Mouse (Mus musculus) limb, embryonic 12.5 days (tissue): ENCODE results near the gene Smap1. TPM values are rescaled to one million over a fixed set of nuclear protein-coding genes. Genes with fewer than 3 reads are reported as not detected.
"Not testable (repeated sequence)": the region's sequence is repeated elsewhere in the genome, so short reads cannot be mapped to it uniquely, and the experiment has no call there.

Experiments used
- ATAC-seq: fragments of 200-750 bp; cut with Nextera tagmentation; 2 replicates; pipeline ENCODE4 v1.8.0; 2017; ENCODE audit warnings: low read depth, moderate TSS enrichment; ENCODE audit not compliant: insufficient number of reproducible peaks, insufficient read depth, low FRiP score, low TSS enrichment
- H3K27ac ChIP-seq: fragments of 300-500 bp; sonication (generic); 2 replicates; pipeline ENCODE4 v1.5.1; 2016; ENCODE audit warnings: mild to moderate bottlenecking, moderate library complexity
- H3K27me3 ChIP-seq: fragments of 300-500 bp; sonication (generic); 2 replicates; pipeline ENCODE4 v1.6.1; 2016; ENCODE audit warnings: mild to moderate bottlenecking, moderate library complexity
- H3K36me3 ChIP-seq: fragments of 300-500 bp; sonication (generic); 2 replicates; pipeline ENCODE4 v1.6.1; 2016; ENCODE audit warnings: mild to moderate bottlenecking, moderate library complexity
- H3K4me1 ChIP-seq: fragments of 300-500 bp; sonication (generic); replicated peaks from 2 replicates; pipeline ENCODE4 v1.6.1; 2016
- H3K4me2 ChIP-seq: fragments of 300-500 bp; sonication (generic); 2 replicates; pipeline ENCODE4 v1.6.1; 2016; ENCODE audit warnings: mild to moderate bottlenecking, moderate library complexity
- H3K4me3 ChIP-seq: fragments of 300-500 bp; sonication (generic); replicated peaks from 2 replicates; pipeline ENCODE4 v1.5.1; 2016; ENCODE audit warnings: mild to moderate bottlenecking
- H3K9ac ChIP-seq: fragments of 300-500 bp; sonication (generic); replicated peaks from 2 replicates; pipeline ENCODE4 v1.6.1; 2016; ENCODE audit warnings: mild to moderate bottlenecking, moderate library complexity
- H3K9me3 ChIP-seq: fragments of 300-500 bp; sonication (generic); 2 replicates; pipeline ENCODE4 v1.6.1; 2016; ENCODE audit warnings: mild to moderate bottlenecking, moderate library complexity
- WGBS: fragments of 180-500 bp; shearing (Covaris S2); methylation state at CpG from one replicate; pipeline ENCODE4 v1.1.7; 2016; 5-methylcytosine and 5-hydroxymethylcytosine counted together
- polyA plus RNA-seq: library from polyadenylated mRNA; unstranded; fragments of >200 nt; fragmentation: Nextera tagmentation; extraction: Ambion mirVana; gene quantifications from 2 replicates; pipeline ENCODE4 v1.2.1, GENCODE M21; 2016

Gene Smap1
- polyA plus RNA-seq, result 42.8 and 46.3 TPM in 2 replicates

DNA sequence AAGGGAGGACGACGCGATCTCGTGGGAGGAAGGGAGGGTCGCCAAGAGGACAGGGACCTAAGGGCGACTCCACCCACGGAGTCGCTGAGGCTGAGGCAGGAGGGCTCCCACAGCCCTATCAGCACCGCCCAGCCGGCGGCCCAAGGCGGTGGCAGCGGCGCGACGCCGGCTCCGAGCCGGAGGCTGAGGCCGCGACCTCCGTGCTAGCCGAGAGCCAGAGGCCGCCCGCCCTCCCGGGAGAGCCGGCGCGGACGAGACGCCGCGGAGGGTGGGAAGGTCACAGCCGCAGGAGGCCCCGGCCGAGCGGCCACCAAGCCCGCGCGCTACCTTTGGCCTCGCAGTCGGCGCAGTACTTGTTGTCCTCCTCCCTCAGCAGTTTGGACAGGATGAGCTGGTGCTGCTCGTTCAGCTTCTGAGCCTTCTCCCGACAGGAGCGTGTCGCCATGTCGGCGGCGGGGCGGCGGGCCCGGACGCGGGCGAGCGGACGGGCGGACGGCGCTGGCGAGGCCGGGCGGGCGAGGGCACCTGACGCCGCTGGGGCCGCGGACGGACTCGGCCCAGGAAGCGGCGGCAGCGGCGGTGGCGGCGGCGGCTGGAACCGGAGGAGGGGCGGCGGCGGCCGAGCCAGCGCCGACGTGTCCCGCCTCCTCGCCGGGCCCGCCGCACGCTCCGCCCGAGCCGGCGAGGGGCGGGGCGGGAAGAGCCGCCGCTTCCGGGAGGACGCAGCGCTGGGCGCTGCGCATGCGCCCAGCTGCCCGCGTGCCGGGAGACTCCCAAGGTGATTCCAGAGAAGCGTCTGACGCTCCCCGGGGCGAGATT lies at the start of gene Smap1:
Smap1 (minus strand) TSS at position 607 of the 819 bp plus-strand sequence.
- WGBS, result under 1% methylated on average over 83 of the region's 113 CpGs
- Histone ChIP-seq H3K27ac (peak within 1 kb of the TSS; percentile 91), H3K9me3 (peaks cover 7% of the 10 kb centered on the region), H3K4me2 (peak within 1 kb of the TSS; percentile 68), H3K27me3 (no peaks in the 10 kb centered on the region), H3K4me1 (peaks cover 17% of the 10 kb centered on the region; the same call in 1 of the 2 replicates), H3K9ac (peak within 1 kb of the TSS; percentile 89), H3K36me3 (no peaks in the 10 kb centered on the region), H3K4me3 (peak within 1 kb of the TSS; percentile 88)
- ATAC-seq, result peak; percentile 82

DNA sequence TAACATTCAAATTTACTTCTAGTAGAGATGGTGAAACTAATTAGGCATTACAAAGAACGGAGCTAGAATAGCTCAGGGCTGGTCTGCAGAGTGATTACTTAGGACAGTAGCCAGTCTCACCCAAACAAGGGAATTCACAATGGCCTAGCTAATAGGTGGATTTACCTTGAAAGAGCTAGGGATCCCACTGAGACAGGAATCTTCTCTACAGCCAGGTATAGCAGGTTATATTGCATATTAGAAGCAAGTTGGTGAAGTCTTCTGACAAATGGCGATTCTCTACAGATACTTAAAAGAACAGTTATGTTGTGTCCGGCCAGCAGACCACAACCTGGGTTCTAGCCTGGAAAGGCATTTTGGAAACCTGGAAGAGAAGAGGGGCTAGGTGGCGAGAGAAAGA lies 49.0 kb upstream of the Smap1 start:
- H3K9me3 ChIP-seq, H3K4me2 ChIP-seq, H3K4me3 ChIP-seq, H3K27ac ChIP-seq, H3K9ac ChIP-seq, H3K27me3 ChIP-seq, H3K36me3 ChIP-seq, H3K4me1 ChIP-seq, ATAC-seq: not testable (repeated sequence)
- 91% methylated on average over 4 of the region's 4 CpGs for WGBS

DNA sequence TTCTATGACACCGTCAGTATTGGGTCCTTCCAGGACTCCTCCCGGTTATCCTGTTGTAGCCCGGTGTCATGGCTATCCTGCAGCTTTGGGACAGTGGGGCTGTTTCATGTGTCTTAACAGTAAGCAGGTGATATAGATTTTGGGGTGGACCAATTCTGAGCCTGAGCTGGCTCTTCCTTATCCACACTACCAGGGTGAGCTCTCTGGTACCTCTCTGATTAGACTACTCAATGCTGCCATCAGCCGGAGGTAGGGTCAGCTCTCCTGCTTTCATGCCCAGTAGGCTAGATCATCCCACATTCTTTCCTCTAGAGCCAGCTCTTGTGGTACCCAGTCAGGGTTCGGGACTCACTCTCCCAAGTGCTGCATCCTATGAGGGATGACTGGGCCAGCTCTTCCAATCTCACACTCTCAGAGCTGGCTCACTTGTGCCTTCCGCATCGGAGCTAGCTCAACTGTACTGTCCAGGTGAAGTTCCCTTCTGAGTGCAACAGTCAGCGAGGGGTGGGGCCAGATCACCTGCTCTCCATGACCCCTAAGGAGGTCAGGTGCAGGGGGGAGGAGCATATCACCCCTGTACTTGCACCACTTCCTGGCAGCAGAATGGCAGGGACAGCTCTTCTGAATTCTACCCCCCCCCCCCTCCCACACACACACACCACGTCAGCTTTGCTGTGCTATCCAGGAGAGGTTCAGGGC lies 46.1 kb upstream of the Smap1 start:
- WGBS, result 92% methylated on average over 9 of the region's 9 CpGs

DNA sequence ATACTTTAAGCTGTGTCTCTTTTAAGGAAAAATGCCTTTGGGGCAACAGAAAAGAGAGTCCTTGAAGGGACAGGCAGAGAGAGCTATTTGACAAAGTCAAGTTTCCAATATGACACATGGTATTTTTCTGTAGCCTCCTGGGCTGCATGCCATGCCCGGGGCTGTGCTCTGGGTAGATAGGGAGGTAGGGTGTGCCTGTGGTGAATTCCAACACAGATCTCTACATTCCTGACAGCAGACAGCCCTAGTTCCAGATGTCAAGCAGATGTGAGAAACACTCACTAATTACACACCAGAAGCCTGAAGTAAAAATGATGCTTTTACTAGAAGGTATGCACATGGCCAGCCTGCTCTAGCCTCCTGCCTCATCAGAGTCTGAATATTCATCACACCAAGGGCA lies 44.1 kb upstream of the Smap1 start:
- Histone ChIP-seq H3K9me3 (peaks cover 5% of the 10 kb centered on the region; the same call in 1 of the 2 replicates), H3K36me3 (no peaks in the 10 kb centered on the region), H3K27ac (no peak overlapping the region), H3K4me1 (no peaks in the 10 kb centered on the region), H3K27me3 (no peaks in the 10 kb centered on the region), H3K4me3 (no peak overlapping the region), H3K9ac (no peak overlapping the region), H3K4me2 (no peak overlapping the region)
- WGBS, result 35% methylated on average over 1 of the region's 1 CpGs
- ATAC-seq, result no peak

More for the DNA sequence above, 46.1 kb upstream of the Smap1 start:
- Histone ChIP-seq H3K9ac (no peak overlapping the region), H3K27me3 (no peaks in the 10 kb centered on the region), H3K4me2 (no peak overlapping the region), H3K4me3 (no peak overlapping the region), H3K36me3 (no peaks in the 10 kb centered on the region), H3K9me3 (peaks cover 5% of the 10 kb centered on the region; the same call in 1 of the 2 replicates), H3K4me1 (no peaks in the 10 kb centered on the region), H3K27ac (no peak overlapping the region)
- ATAC-seq, result no peak

DNA sequence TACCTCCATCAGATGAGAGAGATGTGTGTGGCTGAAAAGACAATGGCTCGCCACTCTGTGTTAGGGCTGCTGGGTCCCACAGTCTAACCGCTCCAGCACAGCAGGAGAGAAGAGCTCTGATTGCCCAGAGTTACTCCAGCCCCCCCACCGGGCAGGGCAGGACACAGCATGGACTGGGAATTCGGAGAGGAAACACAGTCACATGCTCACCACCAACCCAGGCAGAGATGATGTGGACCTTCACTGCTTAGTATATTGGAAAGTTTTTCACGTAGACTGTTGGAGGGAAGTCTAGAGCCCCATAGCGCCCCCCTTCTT lies 37.3 kb upstream of the Smap1 start:
- H3K36me3 ChIP-seq, result no peaks in the 10 kb centered on the region
- H3K27ac ChIP-seq, result no peak overlapping the region
- H3K4me1 ChIP-seq, result peaks cover 11% of the 10 kb centered on the region
- ATAC-seq, result peak; percentile 52; the same call in 1 of the 2 replicates
- H3K9ac ChIP-seq, result no peak overlapping the region
- H3K9me3 ChIP-seq, result no peaks in the 10 kb centered on the region
- peak overlapping the region; percentile 35 for H3K4me3 ChIP-seq
- 19% methylated on average over 6 of the region's 6 CpGs for WGBS
- H3K27me3 ChIP-seq, result no peaks in the 10 kb centered on the region; the same call in 1 of the 2 replicates
- H3K4me2 ChIP-seq, result peak overlapping the region; percentile 56

DNA sequence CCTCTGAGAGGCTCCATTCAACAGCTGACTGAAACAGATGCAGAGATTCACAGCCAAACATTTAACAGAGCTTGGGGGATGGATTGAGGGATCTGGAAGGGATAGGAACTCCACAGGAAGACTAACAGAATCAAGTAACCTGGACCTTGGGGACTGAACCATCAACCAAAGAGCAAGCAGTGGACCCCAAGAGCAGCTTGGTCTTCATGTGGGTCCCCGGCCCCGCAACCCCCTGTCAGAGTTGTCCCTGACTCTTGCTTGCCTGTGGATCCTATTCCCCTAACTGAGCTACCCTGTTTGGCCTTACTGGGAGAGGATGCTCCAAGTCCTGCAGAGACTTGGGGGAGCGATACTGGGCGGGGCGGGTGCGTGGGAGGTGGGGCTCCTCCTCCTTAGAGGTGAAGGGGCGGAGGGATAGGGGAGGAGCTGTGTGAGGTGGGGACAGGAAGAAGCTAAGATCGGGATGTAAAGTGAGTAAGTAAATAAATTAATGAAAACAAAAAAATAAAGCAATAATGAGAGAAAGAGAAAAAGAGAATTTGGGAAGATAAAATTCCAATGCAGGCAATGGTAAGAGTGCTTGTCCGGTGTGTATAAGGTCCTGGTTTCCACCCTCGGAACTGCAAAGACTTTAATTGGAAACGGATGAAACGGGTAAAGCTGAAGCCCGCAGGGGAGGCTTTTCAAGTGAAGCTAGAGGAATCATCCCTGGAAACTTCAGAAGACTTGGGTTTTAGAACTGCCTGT lies 36.7 kb upstream of the Smap1 start:
- 12% methylated on average over 13 of the region's 13 CpGs for WGBS
- Histone ChIP-seq H3K9ac (no peak overlapping the region), H3K36me3 (no peaks in the 10 kb centered on the region), H3K4me3 (peak overlapping the region; percentile 35), H3K27ac (no peak overlapping the region), H3K27me3 (no peaks in the 10 kb centered on the region; the same call in 1 of the 2 replicates), H3K4me2 (peak overlapping the region; percentile 56), H3K4me1 (peaks cover 11% of the 10 kb centered on the region), H3K9me3 (no peaks in the 10 kb centered on the region)
- ATAC-seq, result peak; percentile 71; the same call in 1 of the 2 replicates

DNA sequence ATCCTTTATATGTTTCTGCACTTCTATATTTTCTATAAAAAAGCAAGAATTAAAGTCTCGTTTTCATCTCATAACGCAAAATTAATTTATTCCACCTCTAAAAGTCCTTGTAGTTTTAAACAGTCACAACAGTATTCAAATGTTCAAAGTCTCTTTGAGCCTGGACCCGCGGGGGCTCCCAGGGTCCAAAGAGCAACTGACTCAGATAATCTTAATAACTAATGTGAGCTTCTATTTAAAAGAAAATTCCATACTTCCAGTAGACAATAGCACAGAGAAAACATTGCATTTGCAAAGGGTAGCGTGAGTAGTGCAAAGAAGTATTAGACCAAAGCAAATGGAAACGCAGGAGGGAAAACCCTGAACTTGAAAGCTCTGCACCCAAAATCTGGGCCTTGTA lies 36.0 kb upstream of the Smap1 start:
- H3K27ac ChIP-seq, result no peak overlapping the region
- ATAC-seq, result no peak
- H3K9ac ChIP-seq, result no peak overlapping the region
- H3K4me3 ChIP-seq, result no peak overlapping the region
- WGBS, result 93% methylated on average over 6 of the region's 6 CpGs
- H3K36me3 ChIP-seq, result no peaks in the 10 kb centered on the region
- H3K4me1 ChIP-seq, result peaks cover 11% of the 10 kb centered on the region
- H3K4me2 ChIP-seq, result no peak overlapping the region
- H3K9me3 ChIP-seq, result no peaks in the 10 kb centered on the region
- H3K27me3 ChIP-seq, result no peaks in the 10 kb centered on the region; the same call in 1 of the 2 replicates

DNA sequence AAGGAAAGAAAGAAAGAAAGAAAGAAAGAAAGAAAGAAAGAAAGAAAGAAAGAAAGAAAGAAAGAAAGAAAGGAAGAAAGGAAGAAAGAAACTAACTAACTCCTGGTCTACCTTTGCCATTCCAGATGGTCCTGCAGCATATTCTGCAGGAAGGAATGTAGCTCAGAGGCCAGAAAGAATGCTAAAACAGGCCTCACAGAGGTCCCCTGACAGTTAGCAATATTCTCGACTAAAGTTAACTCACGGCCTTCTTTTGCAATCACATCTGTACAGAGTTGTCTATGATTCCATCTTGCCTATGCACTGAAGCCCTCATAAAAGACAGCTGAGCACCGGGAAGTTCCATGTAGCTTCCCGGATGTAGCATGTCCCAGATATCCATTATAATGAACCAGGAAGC lies 33.4 kb upstream of the Smap1 start:
- no peak overlapping the region for H3K4me2 ChIP-seq
- H3K4me3 ChIP-seq, result no peak overlapping the region
- no peaks in the 10 kb centered on the region for H3K36me3 ChIP-seq
- no peak for ATAC-seq
- no peaks in the 10 kb centered on the region; the same call in 1 of the 2 replicates for H3K27me3 ChIP-seq
- H3K9me3 ChIP-seq, result no peaks in the 10 kb centered on the region
- peaks cover 11% of the 10 kb centered on the region for H3K4me1 ChIP-seq
- no peak overlapping the region for H3K27ac ChIP-seq
- 70% methylated on average over 4 of the region's 4 CpGs for WGBS
- no peak overlapping the region for H3K9ac ChIP-seq

DNA sequence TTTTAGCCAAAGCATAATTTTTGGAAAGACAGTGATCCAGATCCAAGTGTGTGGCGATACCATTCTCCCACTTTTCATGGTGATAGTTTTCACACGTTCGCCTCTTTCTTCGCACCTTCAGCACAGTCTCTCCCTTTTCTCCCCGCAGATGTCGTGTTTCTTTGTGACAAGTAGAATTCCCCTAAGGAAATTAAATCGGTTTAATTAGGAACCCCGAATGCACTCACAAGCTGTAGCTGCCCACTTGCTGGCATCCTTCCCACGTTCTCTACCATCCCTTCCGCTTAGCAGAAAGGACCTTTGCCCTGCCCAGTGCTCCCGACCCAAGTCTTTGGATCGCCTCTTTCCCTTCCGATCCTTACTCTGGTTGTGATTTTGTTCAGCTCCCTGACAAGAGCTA lies 31.8 kb upstream of the Smap1 start:
- H3K9me3 ChIP-seq, result no peaks in the 10 kb centered on the region
- no peaks in the 10 kb centered on the region for H3K36me3 ChIP-seq
- H3K9ac ChIP-seq, result no peak overlapping the region
- H3K4me2 ChIP-seq, result no peak overlapping the region
- no peak for ATAC-seq
- H3K27ac ChIP-seq, result no peak overlapping the region
- H3K27me3 ChIP-seq, result no peaks in the 10 kb centered on the region
- 80% methylated on average over 13 of the region's 13 CpGs for WGBS
- 0 out of 2 replicates have a peak, but pooled peaks cover 4% of the 10 kb centered on the region for H3K4me1 ChIP-seq
- no peak overlapping the region for H3K4me3 ChIP-seq

DNA sequence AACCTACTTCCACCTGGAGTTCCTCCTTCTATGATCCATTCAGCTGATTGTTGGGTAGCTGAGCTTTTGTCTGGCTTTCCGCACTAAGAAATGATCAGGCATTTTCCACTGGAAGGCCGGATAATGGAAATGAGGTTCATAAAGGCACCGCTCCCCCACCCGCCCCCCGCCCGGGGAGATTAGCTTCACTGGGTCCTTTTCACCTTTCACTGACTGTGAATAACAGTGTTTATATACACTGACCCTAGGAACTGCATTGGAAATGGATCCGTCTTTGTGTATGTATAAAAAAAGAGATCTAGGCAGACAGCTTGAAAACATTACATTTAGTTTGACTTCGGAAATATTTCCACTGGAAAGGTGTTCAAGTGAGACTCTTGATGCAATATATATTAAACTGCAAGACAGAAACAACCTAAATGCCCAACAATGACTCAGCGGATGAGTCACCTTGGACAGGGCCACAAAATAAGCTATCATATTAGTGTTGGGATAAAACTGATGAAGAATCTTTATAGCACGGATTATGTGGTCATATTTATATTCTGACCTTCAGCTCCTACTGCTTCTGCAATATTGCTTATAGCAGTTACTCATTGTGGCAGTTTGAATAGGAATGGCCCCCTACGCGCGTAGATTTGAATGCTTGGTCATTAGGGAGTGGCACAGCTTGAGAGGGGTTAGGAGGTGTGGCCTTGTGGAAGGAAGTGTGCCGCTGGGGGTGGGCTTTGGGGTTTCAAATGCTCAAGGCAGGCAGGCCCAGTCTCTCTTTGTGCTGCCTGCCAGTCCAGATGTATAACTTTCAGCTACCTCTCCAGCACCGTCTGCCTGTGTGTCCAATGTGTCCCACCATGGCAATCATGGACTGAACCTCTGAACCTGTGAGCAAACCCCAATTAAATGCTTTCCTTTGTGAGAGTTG lies 26.9 kb upstream of the Smap1 start:
- WGBS, result 82% methylated on average over 15 of the region's 15 CpGs

More for the DNA sequence above, 26.9 kb upstream of the Smap1 start:
- H3K4me1 ChIP-seq, result no peaks in the 10 kb centered on the region
- no peak for ATAC-seq
- H3K4me3 ChIP-seq, result no peak overlapping the region
- no peaks in the 10 kb centered on the region for H3K27me3 ChIP-seq
- H3K27ac ChIP-seq, result no peak overlapping the region
- no peaks in the 10 kb centered on the region for H3K36me3 ChIP-seq
- H3K4me2 ChIP-seq, result 0 out of 2 replicates have a peak overlapping the region, but pooled peaks have one; percentile 2
- H3K9ac ChIP-seq, result no peak overlapping the region
- H3K9me3 ChIP-seq, result no peaks in the 10 kb centered on the region
